Mouse (Mus musculus) liver, postnatal 0 days (tissue): ENCODE data around the gene Emc8.

Source experiments
- CTCF ChIP-seq: sonication (generic); IDR thresholded peaks from 2 replicates; pipeline ENCODE4 v1.5.1; 2016; ENCODE audit warnings: antibody characterized with exemption, low read depth
- EP300 ChIP-seq: IDR thresholded peaks from 2 replicates; pipeline ENCODE4 v1.6.1; 2016; ENCODE audit warnings: antibody characterized with exemption, low read depth, mild to moderate bottlenecking

DNA sequence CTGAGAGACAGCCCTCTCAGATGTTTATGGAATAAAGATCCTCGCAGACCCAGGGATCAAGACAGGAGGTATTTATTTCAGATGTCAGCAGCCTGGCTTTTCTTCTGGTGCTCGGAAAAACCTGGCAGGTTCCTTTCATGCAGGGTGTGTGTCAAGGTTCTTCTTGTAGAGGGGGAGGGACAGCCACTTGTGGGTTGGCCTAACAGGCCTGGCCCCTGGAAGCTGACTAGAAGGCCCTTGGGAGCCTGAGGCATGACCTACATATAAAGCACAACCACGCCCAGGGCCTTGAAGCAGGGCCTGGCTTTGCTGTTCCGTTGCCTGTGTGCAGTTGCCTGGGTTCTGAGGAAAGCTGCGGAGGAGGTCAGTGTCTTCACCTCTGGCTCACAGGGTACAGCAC is 16.7 kb upstream of the Emc8 start:
- no peak for TF ChIP-seq CTCF
- TF ChIP-seq EP300: no peak
